Mouse (Mus musculus): Measurements from ENCODE around the gene Tmem131l.
"Not testable (repeated sequence)": the region's sequence is repeated elsewhere in the genome, so short reads cannot be mapped to it uniquely, and the experiment has no call there.

The Tmem131l gene

DNA sequence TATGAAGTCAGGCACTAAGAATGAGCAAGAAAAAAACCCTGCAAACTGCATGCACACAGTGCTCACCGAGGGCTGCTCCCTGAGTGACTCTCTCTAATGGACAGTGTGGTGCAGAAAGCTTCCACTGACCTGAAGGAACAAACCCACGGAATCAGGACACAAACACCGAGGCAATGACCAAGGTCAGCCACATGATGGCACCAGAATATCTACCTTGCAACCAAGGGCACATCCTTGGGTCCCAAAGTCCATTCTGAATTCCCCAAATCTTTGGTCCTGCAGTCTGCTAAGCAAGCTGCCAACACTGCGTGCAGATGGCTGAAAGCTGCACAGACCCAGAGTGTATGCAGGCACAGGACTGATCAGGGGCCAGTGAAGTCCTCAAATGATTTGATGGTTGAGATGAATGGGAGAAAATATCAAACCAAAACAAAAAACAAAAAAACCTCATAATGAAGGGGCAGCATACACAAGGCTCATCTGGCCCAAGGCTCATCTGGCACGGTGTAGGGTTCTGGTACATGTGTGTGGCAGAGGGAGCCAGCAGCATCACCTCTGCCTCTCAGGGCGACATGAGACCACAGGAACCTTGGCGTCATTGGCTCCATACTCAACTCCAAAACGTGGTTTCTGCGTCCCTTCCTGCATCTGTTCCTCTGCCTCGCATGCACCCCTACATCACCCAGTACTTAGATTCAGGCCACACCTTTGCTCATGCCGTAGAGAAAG is 124.0 kb downstream of the Tmem131l start:
- DNase-seq (ENCODE audit: low spot score in 2 of 2): peak in 1 of 2 experiments; percentile 33

DNA sequence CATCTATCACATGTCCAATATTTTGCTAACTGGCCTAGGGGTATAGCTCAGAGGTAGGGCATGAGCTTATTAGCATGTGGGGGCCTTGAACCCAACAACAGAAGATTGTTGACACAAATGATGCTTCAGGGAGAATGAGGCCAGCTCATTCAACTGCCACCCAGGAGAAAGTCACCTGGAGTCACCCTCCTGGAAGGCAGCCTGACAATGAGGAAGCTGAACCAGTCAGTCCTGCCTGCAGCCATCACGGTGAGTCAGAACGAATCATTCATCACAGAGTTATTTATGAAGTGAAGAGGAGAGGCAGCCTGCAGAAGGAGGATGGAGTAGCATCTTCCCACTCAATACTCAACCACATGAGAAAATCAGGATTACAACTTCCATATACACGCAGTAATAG is 124.9 kb downstream of the Tmem131l start:
- no peak for DNase-seq (ENCODE audit: low spot score in 2 of 2)

DNA sequence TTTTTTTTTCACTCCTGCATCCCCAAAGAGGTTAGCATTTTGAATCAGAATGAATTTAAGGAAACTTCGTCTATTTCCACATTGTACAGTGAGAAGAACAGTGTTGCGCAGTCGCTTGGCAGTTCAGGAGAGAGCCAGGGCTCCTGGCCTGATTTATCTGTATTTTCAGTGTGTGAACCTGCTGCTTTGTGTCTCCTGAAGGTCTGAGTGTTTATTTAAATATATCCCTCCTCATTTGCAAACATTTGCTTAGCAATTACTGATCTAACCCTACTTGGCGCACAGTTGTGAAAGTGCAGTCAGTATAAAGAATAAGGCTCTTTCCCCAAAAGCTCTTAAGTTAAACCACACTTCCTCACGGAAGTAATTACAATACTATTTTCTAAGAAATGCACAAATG is 129.3 kb downstream of the Tmem131l start:
- no peak for DNase-seq (ENCODE audit: low spot score in 2 of 2)

DNA sequence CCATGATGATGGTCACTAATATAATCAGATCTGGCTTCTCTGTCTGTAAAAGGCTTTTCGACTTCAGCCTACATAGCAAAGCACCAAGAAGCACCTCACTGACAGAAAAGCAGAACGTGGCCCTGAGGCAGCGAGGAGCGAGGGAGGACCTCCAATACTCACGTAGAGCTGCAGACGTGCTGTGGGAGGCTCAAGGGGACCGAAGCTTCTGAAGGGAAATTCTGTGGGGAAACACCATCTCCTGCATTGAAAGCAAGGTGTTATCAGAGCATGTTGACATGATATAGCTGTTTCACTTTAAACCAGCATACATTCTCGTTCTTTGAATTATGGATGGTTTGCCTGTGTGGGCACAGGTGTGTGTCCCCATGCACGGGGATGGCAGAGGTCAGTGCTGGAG is 133.8 kb downstream of the Tmem131l start:
- no peak for DNase-seq (ENCODE audit: low spot score in 2 of 2)

DNA sequence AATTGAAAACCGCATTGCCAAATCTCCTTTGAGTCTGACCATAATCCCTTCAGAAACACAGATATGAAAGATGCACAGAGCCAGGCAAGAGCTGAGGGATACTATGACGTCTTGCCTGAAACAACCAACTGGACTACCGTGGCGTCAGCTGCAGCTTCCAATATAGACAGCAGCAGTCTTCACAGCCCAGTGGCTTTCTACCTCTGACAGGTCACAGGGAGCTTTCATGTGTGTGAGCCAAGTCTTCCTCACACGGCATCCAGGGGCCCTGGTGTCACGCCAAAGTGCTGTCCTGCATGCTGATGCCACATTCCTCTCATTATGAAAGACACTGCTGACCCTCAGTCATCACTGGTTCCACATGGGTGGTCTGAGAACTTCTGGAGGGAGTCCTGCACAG is 134.8 kb downstream of the Tmem131l start:
- DNase-seq (ENCODE audit: low spot score in 2 of 2): no peak

DNA sequence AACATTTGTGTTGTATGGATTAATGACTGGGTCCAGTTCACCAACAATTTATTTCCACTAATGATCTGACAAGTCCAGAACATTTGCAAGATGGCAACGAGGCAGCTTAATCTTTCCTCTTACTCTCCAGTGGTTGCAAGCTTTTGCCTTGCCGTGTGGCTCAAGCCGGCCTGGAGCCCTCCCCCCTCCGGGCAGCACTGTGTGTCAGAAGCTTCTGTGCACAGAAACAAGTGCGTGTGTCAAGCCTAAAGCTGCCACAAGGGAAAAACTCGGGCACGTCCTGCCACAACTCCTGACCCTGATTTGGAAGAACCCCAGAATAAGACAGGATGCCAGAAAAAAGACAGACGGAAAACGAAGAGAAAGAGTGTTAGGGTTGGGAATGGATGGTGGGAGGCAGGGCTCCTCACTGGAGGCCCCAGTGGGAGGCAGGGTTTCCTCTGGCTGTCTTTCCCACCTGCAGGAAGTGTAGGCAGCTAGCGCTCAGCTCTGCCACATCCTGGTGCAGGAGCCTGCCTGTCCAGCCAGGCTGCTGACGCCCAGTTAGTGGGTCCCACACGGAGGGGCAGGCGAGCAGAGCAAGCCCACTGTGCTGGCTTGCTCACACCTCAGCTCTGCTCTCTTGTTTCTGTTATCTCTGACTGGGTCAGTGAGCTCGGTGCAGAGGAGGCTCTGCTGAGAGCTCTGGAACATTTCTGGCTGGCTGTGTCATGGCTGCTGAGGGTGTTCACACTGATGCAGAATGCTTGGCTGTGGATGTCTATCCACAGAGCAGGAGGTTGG is 135.6 kb downstream of the Tmem131l start:
- DNase-seq (ENCODE audit: low spot score in 2 of 2): no peak

DNA sequence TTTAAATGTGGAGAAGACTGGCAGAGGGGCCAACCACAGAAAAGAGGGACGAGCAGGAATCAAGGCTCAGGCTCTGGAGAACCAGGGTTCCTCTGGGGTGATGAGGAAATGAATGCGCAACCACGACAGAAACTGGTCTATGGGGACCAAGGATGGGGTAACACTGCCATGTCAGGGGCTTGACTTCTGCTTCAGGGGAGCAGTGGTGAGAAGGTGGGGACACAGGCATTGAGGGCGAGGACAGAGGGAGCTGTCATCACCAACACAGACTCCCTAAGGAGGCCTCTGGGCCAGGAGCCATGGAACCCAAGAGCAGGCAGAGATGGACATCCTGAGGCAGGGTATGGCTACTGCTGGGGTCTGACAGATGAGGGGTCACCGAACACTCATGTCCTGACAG is 137.0 kb downstream of the Tmem131l start:
- no peak for DNase-seq (ENCODE audit: low spot score in 2 of 2)

DNA sequence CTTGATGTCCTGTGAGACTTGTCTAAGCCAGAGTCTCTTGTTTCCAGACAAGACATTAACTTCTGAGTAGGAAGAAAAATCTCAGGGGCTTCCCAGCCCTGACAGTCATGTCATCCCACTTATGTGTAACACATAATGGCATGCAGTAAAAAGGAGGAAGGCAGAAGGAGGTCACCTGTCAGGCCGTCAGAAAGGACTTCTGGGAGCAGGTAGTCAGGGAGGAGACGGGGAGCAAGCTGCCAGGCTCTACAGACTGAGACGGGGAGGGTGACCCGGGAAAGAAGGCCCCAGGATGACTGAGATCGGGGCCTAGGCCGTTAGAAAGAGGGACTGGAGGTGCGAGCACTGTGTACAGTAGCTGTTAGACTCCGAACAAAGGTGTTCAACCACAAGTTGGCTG is 137.5 kb downstream of the Tmem131l start:
- DNase-seq (ENCODE audit: low spot score in 2 of 2): no peak

DNA sequence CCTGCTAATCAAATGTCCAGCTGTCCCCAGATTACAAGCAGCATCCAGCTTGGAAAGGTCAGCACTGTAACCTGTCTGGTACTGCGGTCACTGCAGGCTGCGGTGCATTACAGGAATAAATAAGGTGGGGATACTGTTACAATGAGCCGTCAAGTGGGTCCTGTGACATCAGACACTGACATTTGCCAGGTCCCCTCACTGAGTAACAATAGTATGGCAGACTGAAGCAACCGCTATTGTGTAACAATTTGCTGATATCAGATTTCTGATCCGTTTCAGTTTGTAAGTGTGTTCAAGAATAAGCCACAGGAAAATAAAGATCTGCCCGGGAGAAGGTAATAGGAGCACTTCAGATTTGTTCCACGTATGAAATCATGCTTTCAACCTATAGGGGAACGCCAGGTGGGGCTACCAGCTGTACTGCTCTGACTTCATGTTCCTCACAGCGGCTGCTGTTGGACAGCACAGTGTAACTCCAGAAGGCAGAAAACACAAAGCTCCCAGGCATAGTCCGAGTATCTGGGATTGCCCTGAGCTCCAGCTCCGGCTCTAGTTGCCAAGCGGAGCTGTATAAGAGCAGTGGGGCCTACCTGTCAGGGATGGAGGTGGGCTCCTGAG is 139.1 kb downstream of the Tmem131l start:
- no peak for DNase-seq (ENCODE audit: low spot score in 2 of 2)

DNA sequence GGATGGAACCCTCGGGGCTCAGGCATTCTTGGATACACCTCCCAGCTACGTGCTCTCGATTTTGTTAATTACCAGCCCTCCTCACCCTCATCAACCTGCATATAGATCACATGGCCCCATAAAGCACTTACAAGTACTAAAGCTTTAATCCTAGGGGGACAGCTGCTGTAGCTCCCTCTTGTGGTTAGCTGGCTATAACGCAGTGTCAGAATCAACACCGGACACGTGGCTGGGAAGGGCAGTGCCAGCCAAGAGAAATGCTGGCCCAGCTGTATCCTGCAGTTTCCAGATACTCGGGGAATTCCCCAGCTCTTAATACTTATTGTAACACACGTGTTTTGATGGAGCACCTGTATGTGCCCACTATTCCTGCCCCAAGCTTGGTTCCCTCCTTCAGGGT is 140.4 kb downstream of the Tmem131l start:
- DNase-seq (ENCODE audit: low spot score in 2 of 2): peak in 1 of 2 experiments; percentile 41

DNA sequence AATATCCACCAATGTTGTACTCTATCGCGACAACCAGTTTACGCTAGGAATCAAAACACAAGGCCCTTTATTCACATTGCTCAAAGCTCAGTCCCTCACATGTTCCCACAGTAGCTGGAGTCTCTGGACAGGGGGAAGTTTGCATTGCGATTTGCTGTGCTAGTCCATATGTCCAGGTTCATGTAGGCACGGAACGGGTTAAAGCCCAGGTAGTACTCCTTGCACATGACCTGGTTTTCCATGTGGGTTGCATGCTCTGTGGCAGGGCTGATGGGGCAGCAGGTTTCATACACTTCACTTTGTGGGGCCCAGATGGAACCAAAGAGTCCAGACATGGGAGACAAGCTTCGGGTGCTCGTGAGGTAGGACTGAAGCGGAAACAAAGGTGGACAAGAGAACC is 141.7 kb downstream of the Tmem131l start:
- no peak for DNase-seq (ENCODE audit: low spot score in 2 of 2)

DNA sequence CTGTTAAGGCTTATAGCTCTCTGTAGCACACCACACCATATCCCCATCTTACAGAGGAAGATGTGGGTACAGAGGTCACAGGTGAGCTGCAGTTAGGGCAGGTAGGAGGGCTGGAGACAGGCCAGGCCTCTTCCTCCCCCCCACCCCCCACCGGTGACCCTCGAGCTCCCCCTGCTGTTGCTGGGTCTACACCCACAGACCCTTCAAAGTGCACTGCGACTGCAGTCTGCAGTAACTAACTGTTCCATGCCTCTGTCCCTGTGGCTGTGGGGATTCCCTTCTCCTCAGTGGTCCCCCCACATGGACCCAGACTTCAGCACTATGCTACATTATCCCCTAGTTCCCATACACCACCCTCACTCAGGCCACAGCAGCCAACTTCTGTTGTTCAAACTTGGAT is 144.2 kb downstream of the Tmem131l start:
- no peak for DNase-seq (ENCODE audit: low spot score in 2 of 2)

DNA sequence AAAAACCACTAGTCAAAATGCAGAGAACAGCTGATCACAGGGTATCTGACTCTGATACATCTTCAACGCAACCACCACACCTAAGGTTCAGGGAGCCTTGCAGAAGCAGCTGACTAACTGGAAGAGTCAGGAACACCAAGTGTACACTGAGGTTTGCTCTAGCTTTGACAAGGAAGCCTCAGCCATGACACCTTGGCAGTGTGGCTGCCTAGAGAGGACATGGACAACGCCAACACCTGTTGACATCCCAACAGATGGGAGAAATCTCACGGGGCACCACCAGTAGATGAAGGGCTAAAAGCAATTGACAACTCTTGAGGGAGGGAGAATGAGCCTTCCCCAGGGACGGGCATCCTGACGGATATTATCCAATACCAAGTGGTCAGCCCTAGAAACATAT is 144.9 kb downstream of the Tmem131l start:
- no peak for DNase-seq (ENCODE audit: low spot score in 2 of 2)

DNA sequence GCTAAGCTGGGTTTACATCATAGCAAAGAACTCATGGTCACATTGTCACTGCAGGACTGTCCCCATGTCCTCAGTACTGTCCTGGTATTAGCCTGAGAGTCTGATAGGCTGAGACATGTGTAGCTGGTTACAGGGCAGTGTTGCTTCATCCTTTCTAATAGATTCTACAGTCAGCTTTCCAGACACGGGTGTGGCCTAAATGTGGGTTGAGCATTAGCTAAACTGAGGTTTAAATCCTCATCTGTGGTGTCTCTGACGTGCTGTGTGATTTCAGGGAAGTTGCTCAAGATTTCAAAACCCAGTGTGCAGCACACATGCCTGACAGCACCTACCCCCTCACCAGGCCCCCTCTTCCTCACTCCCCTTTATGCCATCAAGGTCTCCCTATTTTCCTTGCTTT is 154.8 kb downstream of the Tmem131l start:
- no peak for DNase-seq (ENCODE audit: low spot score in 2 of 2)

DNA sequence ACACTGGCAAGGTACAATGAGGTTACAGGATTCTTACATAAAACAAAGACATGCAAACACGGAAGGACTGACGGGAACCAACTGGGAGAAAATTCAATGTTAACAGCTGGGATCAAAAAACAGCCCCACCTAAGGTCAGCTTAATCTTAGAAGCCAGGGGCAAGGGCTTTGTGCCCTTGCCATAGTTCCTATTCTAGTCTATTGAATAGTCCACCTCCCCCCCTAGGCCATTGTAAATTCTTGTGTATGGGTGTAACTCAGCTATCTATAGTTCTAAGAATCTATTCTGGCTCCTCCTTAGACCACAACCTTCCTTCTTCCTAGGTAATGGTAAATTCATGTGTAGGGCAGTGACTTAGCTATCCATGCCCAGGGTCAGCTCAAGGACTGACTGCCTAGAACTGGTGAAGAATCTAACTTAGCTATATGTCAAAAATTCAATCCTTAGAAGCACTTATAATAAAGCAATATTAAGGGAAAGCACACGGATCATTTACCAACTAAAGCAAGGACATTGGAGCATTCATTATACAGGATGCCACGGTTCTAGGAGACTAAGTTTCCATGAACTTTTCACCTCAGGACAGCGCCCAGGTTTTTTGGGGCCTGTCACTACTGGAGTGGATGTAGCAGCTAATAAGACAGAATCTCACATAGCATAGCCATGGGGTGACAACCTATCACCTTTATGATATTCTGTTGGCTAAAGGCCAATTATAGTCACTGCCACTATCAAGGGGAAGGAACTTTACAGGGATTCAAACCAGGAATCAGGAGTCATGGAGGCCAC is 160.5 kb downstream of the Tmem131l start:
- not testable (repeated sequence) for DNase-seq (ENCODE audit: low spot score in 2 of 2)

DNA sequence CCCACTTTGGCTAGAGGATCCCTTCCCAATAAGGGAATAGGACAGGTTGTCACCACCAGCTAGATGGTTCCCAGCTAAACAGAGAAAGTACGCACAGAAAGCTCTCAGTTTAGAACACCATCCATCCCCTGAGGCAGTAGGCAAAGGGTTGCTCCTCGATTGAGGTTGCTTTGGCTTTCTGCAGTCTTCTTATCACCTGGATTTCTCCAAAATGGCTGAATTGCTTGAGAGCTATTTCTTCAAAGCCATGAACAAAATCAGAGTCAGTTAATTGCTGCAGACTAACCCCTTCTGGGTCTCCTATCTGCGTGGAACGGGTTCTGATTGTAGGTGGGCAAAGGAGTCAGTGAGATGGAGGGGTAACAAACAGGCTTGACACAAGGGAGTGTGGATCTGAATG is 161.2 kb downstream of the Tmem131l start:
- DNase-seq (ENCODE audit: low spot score in 2 of 2): no peak

DNA sequence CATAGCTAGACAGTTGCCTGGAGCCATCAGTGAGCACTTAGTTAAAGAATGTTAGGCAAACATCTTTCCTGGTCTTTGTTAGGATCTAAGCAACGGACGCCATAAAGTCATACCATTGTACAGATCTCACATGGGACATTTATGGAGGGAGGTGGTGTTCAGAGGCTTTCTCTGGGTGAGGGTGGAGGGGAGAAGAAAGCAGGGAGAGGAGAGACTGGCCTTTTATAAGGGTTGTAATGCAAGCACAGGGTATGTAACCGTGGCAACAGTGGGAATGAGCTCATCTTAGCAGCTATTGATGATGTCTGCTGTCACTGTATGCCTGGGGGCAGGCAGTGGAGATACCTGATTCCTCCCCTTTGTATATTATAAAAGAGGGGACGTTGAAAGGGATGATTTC is 163.7 kb downstream of the Tmem131l start:
- DNase-seq (ENCODE audit: low spot score in 2 of 2): no peak

DNA sequence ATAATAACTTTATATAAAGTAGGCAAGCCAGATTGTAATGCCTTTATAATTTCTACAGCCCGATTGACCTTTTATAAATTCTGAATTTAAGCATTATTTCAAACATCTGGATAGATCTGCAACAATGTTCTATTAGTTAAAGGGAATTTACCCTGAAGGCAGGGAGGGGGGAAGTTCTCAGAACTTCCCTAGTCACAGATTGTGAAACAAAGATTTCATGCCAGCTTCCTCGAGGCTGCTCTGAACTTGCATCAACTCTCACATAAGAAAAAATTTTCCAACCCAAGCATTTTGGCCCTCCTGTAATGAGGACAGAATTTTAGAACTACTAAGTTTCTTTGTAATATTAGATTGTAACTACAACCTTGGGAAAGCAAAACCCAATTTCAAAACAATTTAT is 164.9 kb downstream of the Tmem131l start:
- DNase-seq (ENCODE audit: low spot score in 2 of 2): not testable (repeated sequence)

DNA sequence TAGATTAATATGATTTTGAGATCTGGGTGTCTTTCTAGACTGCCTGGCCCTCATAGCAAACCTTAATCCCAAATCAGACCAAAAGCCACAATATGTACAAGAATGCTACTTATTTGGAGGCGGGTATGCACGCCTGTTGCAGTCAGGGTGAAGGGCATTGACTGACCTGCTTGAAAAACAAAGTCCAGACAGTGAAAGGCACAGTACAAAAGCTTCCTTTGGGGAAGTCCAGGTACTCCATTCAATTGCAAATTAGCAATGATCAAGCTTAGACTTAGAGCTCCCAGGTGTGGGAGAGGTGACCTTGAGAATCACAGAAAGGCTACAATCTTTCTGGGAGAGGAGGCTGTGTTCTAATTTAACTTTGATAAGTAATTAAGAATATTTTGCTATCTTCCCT is 167.1 kb downstream of the Tmem131l start:
- DNase-seq (ENCODE audit: low spot score in 2 of 2): not testable (repeated sequence)

DNA sequence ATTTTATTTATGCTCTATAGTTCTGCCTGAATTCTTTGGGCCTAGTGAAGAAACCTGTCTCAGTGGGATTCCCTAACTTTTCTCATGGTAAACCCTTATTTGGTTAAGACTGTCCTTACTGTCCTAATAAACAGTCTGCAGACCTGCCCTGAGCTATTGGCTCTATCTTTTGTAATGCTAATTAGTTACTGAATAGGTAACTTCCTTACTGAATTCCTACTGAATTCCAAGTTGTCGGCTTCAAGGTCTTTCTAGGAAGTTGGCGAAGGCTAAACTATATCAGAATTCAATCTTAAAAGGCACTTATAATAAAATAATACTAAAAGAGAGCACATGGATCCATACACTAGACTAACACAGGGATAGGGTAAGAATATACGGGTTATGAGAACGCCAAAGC is 168.0 kb downstream of the Tmem131l start:
- DNase-seq (ENCODE audit: low spot score in 2 of 2): not testable (repeated sequence)

DNA sequence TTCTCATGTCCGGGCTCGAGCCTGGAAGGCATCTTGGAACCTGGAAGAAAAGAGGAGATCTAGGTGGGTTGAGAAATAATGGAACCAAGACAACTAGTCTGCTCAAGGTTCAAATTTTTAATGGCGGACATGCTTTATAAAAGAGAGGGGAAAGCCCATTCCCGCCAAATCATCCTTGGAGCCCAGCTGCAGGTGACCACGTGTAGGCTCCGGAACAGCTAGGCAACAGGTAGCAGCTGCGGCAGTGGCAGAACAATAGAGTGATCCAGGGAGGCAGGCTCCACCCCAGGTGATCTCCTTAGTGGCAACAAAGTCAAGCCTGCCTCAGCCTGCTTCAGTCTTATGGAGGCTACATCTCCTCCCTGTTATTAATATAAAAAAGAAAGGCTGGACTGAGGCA is 168.4 kb downstream of the Tmem131l start:
- DNase-seq (ENCODE audit: low spot score in 2 of 2): not testable (repeated sequence)

DNA sequence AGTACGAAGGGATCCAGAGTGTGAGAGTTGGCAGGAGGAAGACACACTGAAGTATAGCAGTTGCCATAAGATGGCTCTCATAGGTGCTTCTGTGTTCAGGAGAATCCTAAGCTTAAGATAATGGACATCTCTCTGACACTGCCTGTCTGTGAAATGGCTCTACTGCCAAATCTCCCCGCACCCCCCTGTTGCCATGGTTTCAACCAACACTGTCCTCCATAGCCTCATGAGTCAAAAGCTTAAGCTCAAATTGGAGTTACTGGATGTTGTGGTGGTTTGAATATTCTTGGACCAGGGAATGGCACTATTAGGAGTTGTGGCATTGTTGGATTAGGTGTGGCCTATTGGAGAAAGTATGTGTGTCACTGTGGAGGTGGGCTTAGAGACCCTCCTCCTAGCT is 170.2 kb downstream of the Tmem131l start:
- DNase-seq (ENCODE audit: low spot score in 2 of 2): no peak
